ENCODE assay signal across 10 mouse cellular contexts in genomic region chr13:54992215-54992614, GRCm38 (mm10). TPM values are rescaled to one million over a fixed set of nuclear protein-coding genes. Genes with fewer than 3 reads are reported as not detected.
"Had no signal": no experiment of that assay in that cellular context is flagged by ENCODE, and none has a peak within 500 bp of the region (broad histone marks: within the 10 kb centered on the region; RNA-seq: fewer than 3 reads in every experiment).

No protein-coding gene starts in this region.

- H3K4me1 ChIP-seq: limb, embryonic 13.5 days had no signal

- DNase-seq: kidney, adult 11 months; kidney, postnatal 14 days; lung, adult 18-20 months; midbrain, embryonic 14.5 days; right cerebral cortex, postnatal 14 days; thymus, postnatal 36 days had no signal

- H3K4me2 ChIP-seq: limb, embryonic 13.5 days; neural tube, embryonic 12.5 days had no signal

- H3K27ac ChIP-seq: limb, embryonic 13.5 days; liver, embryonic 14.5 days; neural tube, embryonic 12.5 days had no signal

- H3K4me3 ChIP-seq: limb, embryonic 13.5 days; neural tube, embryonic 12.5 days had no signal

- H3K36me3 ChIP-seq: limb, embryonic 13.5 days; neural tube, embryonic 12.5 days had no signal

- H3K9me3 ChIP-seq: limb, embryonic 13.5 days; neural tube, embryonic 12.5 days had no signal

- H3K9ac ChIP-seq: limb, embryonic 13.5 days; liver, embryonic 14.5 days; neural tube, embryonic 12.5 days had no signal

RNA-seq across cellular contexts. Expression of gene Unc5a, which starts 43.0 kb away (rescaled TPM):
- total RNA-seq: neutrophil, adult 5-6 weeks had no signal
